Mouse (Mus musculus): ENCODE results near the gene Mapre1. TPM values are rescaled to one million over a fixed set of nuclear protein-coding genes. Genes with fewer than 3 reads are reported as not detected.

Mapre1 gene
- polyA plus RNA-seq, 1 experiment from 2014 or later = 243 TPM

GRCm38 (mm10) chr2:153762121-153762520 lies 21.0 kb downstream of the Mapre1 start:
- Histone ChIP-seq H3K36me3 (ENCODE audit: control insufficient read depth, insufficient read depth, low read length) (peaks cover 78% of the 10 kb centered on the region), H3K4me3 (ENCODE audit: low read depth, low read length) (no peak overlapping the region), H3K9ac (replicated peaks; ENCODE audit: low read depth, low read length) (no peak overlapping the region), H3K9me3 (ENCODE audit: control insufficient read depth, low read depth, low read length) (no peaks in the 10 kb centered on the region), H3K4me1 (ENCODE audit: control insufficient read depth, insufficient read depth, low read length) (no peaks in the 10 kb centered on the region), H3K27me3 (ENCODE audit: control insufficient read depth, insufficient read depth, low read length) (no peaks in the 10 kb centered on the region), H3K4me2 (replicated peaks; ENCODE audit: low read depth, low read length) (no peak overlapping the region), H3K27ac (ENCODE audit: low read length) (no peak overlapping the region)
- ATAC-seq (ENCODE audit: insufficient number of reproducible peaks, insufficient read depth, low FRiP score, low read depth) = no peak
- WGBS = 87% methylated on average over 5 of the region's 5 CpGs

DNA sequence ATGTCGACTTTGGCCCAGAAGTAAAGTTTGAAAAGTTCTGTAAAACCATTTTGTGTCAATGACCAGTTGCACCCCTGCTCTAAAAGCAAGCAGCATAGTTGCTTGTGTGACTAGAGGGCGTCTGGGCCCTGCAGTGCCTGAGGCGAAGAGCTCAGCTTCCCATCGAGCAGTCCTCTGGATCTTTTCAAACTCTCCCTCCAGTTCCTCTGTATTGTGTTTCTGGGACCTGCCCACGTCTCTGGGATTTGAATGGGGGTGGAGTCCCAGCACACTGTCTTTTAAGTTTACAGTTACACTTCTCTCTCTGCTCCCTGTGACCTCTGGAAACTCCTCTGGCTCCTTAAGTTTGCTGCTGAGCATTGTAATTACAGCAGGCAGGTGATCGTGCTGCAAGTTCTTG lies 26.4 kb downstream of the Mapre1 start:
- no peak overlapping the region for H3K9ac ChIP-seq (replicated peaks; ENCODE audit: low read depth, low read length)
- no peak overlapping the region for H3K4me3 ChIP-seq (ENCODE audit: low read depth, low read length)
- ATAC-seq (ENCODE audit: insufficient number of reproducible peaks, insufficient read depth, low FRiP score, low read depth) = no peak
- no peaks in the 10 kb centered on the region for H3K27me3 ChIP-seq (ENCODE audit: control insufficient read depth, insufficient read depth, low read length)
- H3K9me3 ChIP-seq (ENCODE audit: control insufficient read depth, low read depth, low read length) = no peaks in the 10 kb centered on the region
- H3K4me1 ChIP-seq (ENCODE audit: control insufficient read depth, insufficient read depth, low read length) = no peaks in the 10 kb centered on the region
- H3K4me2 ChIP-seq (replicated peaks; ENCODE audit: low read depth, low read length) = no peak overlapping the region
- H3K27ac ChIP-seq (ENCODE audit: low read length) = no peak overlapping the region
- 60% methylated on average over 6 of the region's 6 CpGs for WGBS
- peaks cover 47% of the 10 kb centered on the region for H3K36me3 ChIP-seq (ENCODE audit: control insufficient read depth, insufficient read depth, low read length)

DNA sequence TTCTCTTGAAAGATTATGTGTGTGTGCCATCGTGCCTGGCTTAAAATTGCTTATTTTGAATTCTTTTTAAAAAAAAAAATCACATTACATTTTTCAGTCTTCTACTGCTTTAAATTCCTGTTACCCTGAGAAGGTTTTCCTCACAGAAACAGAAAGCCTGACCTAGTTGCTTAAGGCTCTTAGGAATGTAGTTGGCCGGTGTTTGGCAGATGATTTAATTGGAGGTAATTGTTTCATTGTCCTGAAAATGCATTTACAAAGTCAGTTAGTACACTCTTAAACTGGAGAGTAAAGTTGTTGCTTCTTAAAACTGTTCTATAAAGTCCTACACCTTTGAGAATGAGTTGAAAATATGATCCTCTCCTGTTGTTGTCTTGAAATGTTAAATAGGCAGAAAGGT lies 27.8 kb downstream of the Mapre1 start:
- Histone ChIP-seq H3K9me3 (ENCODE audit: control insufficient read depth, low read depth, low read length) (no peaks in the 10 kb centered on the region), H3K9ac (replicated peaks; ENCODE audit: low read depth, low read length) (no peak overlapping the region), H3K4me3 (ENCODE audit: low read depth, low read length) (no peak overlapping the region), H3K27me3 (ENCODE audit: control insufficient read depth, insufficient read depth, low read length) (no peaks in the 10 kb centered on the region), H3K4me1 (ENCODE audit: control insufficient read depth, insufficient read depth, low read length) (no peaks in the 10 kb centered on the region), H3K27ac (ENCODE audit: low read length) (no peak overlapping the region), H3K4me2 (replicated peaks; ENCODE audit: low read depth, low read length) (no peak overlapping the region), H3K36me3 (ENCODE audit: control insufficient read depth, insufficient read depth, low read length) (peaks cover 35% of the 10 kb centered on the region)
- ATAC-seq (ENCODE audit: insufficient number of reproducible peaks, insufficient read depth, low FRiP score, low read depth) = no peak
- 91% methylated on average over 2 of the region's 2 CpGs for WGBS

GRCm38 (mm10) chr2:153772950-153773349 lies 31.9 kb downstream of the Mapre1 start:
- Histone ChIP-seq H3K4me1 (ENCODE audit: control insufficient read depth, insufficient read depth, low read length) (no peaks in the 10 kb centered on the region), H3K27ac (ENCODE audit: low read length) (no peak overlapping the region), H3K9ac (replicated peaks; ENCODE audit: low read depth, low read length) (no peak overlapping the region), H3K36me3 (ENCODE audit: control insufficient read depth, insufficient read depth, low read length) (peaks cover 4% of the 10 kb centered on the region; the same call in 1 of the 2 replicates), H3K4me3 (ENCODE audit: low read depth, low read length) (no peak overlapping the region), H3K9me3 (ENCODE audit: control insufficient read depth, low read depth, low read length) (no peaks in the 10 kb centered on the region), H3K27me3 (ENCODE audit: control insufficient read depth, insufficient read depth, low read length) (no peaks in the 10 kb centered on the region), H3K4me2 (replicated peaks; ENCODE audit: low read depth, low read length) (no peak overlapping the region)
- 83% methylated on average over 4 of the region's 4 CpGs for WGBS
- ATAC-seq (ENCODE audit: insufficient number of reproducible peaks, insufficient read depth, low FRiP score, low read depth) = no peak

DNA sequence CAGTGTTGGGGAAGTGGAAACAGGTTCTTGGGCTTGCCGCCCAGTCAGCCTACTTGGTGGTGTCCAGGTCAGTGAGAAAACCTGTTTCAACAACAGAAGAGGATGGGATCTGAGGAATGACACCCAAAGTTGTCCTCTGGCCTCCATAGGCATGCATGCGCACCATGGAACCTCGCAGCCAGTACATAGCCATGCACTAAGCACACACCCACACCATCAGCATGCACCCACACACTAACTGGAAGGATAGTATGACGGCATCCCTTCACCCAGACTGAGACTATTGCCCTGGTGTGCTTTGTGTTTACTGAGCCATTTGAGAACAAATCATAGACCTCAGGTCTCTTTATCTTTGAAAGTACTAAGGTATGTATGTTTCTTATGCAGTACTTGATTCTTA lies 34.4 kb downstream of the Mapre1 start:
- Histone ChIP-seq H3K27me3 (ENCODE audit: control insufficient read depth, insufficient read depth, low read length) (no peaks in the 10 kb centered on the region), H3K9me3 (ENCODE audit: control insufficient read depth, low read depth, low read length) (no peaks in the 10 kb centered on the region), H3K9ac (replicated peaks; ENCODE audit: low read depth, low read length) (no peak overlapping the region), H3K4me1 (ENCODE audit: control insufficient read depth, insufficient read depth, low read length) (no peaks in the 10 kb centered on the region), H3K4me3 (ENCODE audit: low read depth, low read length) (no peak overlapping the region), H3K36me3 (ENCODE audit: control insufficient read depth, insufficient read depth, low read length) (no peaks in the 10 kb centered on the region; the same call in 1 of the 2 replicates), H3K27ac (ENCODE audit: low read length) (no peak overlapping the region), H3K4me2 (replicated peaks; ENCODE audit: low read depth, low read length) (no peak overlapping the region)
- no peak for ATAC-seq (ENCODE audit: insufficient number of reproducible peaks, insufficient read depth, low FRiP score, low read depth)
- 90% methylated on average over 4 of the region's 4 CpGs for WGBS

GRCm38 (mm10) chr2:153778638-153779362 lies 37.7 kb downstream of the Mapre1 start:
- H3K9me3 ChIP-seq (ENCODE audit: control insufficient read depth, low read depth, low read length) = no peaks in the 10 kb centered on the region
- peak overlapping the region; percentile 20 for H3K4me3 ChIP-seq (ENCODE audit: low read depth, low read length)
- peak overlapping the region; percentile 43 for H3K4me2 ChIP-seq (replicated peaks; ENCODE audit: low read depth, low read length)
- H3K4me1 ChIP-seq (ENCODE audit: control insufficient read depth, insufficient read depth, low read length) = no peaks in the 10 kb centered on the region
- H3K27ac ChIP-seq (ENCODE audit: low read length) = no peak overlapping the region
- 0 out of 2 replicates have a peak overlapping the region, but pooled peaks have one; percentile 12 for H3K9ac ChIP-seq (replicated peaks; ENCODE audit: low read depth, low read length)
- peak; percentile 89 for ATAC-seq (ENCODE audit: insufficient number of reproducible peaks, insufficient read depth, low FRiP score, low read depth)
- WGBS = 11% methylated on average over 24 of the region's 24 CpGs
- no peaks in the 10 kb centered on the region for H3K36me3 ChIP-seq (ENCODE audit: control insufficient read depth, insufficient read depth, low read length)
- no peaks in the 10 kb centered on the region for H3K27me3 ChIP-seq (ENCODE audit: control insufficient read depth, insufficient read depth, low read length)

DNA sequence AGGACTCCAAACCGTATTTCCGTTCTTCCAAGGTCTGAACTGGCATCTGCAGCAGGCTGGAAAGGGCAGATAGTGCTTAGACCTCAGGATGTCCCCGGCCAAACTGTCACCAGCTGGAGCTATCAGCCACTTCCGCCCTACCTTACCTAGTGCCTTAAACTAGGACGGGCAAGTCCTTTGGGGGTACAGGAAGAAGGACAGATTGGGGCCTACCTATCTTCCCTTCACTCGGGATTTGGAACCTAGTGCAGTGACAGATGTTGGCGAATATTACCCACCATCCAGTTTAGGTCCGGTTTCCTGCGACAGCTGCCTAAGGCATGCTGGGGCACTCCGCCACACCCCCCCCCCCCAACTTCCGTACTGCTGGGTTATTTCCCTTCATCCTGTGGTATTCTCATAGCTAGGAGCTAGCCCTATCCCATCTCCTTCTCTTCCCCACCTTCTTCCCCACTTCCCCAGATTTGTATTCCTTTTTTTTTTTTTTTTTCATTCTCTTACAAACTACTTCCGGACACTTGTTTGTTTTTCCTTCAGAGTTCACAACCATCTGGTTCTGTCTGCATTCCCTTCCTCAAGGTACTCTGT lies 38.4 kb downstream of the Mapre1 start, which contains the start of gene Efcab8:
Gene Efcab8, plus strand, starts transcription at position 538 of the 588 bp plus-strand sequence.
- Histone ChIP-seq H3K36me3 (ENCODE audit: control insufficient read depth, insufficient read depth, low read length) (no peaks in the 10 kb centered on the region), H3K4me1 (ENCODE audit: control insufficient read depth, insufficient read depth, low read length) (no peaks in the 10 kb centered on the region), H3K9me3 (ENCODE audit: control insufficient read depth, low read depth, low read length) (no peaks in the 10 kb centered on the region), H3K4me3 (ENCODE audit: low read depth, low read length) (peak within 1 kb of the TSS; percentile 20), H3K9ac (replicated peaks; ENCODE audit: low read depth, low read length) (0 out of 2 replicates have a peak within 1 kb of the TSS, but pooled peaks have one; percentile 12), H3K4me2 (replicated peaks; ENCODE audit: low read depth, low read length) (peak within 1 kb of the TSS; percentile 43), H3K27ac (ENCODE audit: low read length) (no peak within 1 kb of the TSS), H3K27me3 (ENCODE audit: control insufficient read depth, insufficient read depth, low read length) (no peaks in the 10 kb centered on the region)
- WGBS = 47% methylated on average over 12 of the region's 12 CpGs
- peak; percentile 25; the same call in 1 of the 2 replicates for ATAC-seq (ENCODE audit: insufficient number of reproducible peaks, insufficient read depth, low FRiP score, low read depth)

GRCm38 (mm10) chr2:153781181-153781580 lies 40.1 kb downstream of the Mapre1 start:
- Histone ChIP-seq H3K4me3 (ENCODE audit: low read depth, low read length) (no peak overlapping the region), H3K36me3 (ENCODE audit: control insufficient read depth, insufficient read depth, low read length) (no peaks in the 10 kb centered on the region), H3K27me3 (ENCODE audit: control insufficient read depth, insufficient read depth, low read length) (no peaks in the 10 kb centered on the region), H3K4me2 (replicated peaks; ENCODE audit: low read depth, low read length) (no peak overlapping the region), H3K27ac (ENCODE audit: low read length) (no peak overlapping the region), H3K4me1 (ENCODE audit: control insufficient read depth, insufficient read depth, low read length) (no peaks in the 10 kb centered on the region), H3K9me3 (ENCODE audit: control insufficient read depth, low read depth, low read length) (no peaks in the 10 kb centered on the region), H3K9ac (replicated peaks; ENCODE audit: low read depth, low read length) (no peak overlapping the region)
- WGBS = 79% methylated on average over 4 of the region's 4 CpGs
- ATAC-seq (ENCODE audit: insufficient number of reproducible peaks, insufficient read depth, low FRiP score, low read depth) = no peak

Data from stomach, embryonic 14.5 days (tissue).